13 mouse cellular contexts compared by ENCODE assay signal in genomic region chr9:102990306-102991133, GRCm38 (mm10). TPM values are rescaled to one million over a fixed set of nuclear protein-coding genes. Genes with fewer than 3 reads are reported as not detected.
DNase-seq lines count a peak whose midpoint lies in the region; ATAC-seq and TF ChIP-seq lines count a peak whose summit lies in the region.
"Had no signal": no experiment of that assay in that cellular context is flagged by ENCODE, and none has a peak within 500 bp of the region (broad histone marks: within the 10 kb centered on the region; RNA-seq: fewer than 3 reads in every experiment).

No protein-coding gene starts in this region.

- no peaks in the 10 kb centered on the region for H3K27me3 ChIP-seq in heart, postnatal 0 days (ENCODE audit: control insufficient read depth, insufficient read depth, low read length)
- H3K27me3 ChIP-seq in forebrain, embryonic 15.5 days, result no peaks in the 10 kb centered on the region
- no peaks in the 10 kb centered on the region for H3K27me3 ChIP-seq in midbrain, embryonic 10.5 days (ENCODE audit: low read depth, poor library complexity, severe bottlenecking)
- H3K27me3 ChIP-seq: embryonic facial prominence, embryonic 15.5 days had no signal

- H3K4me2 ChIP-seq in heart, postnatal 0 days (ENCODE audit: low read depth, low read length), result no peak overlapping the region
- no peak overlapping the region for H3K4me2 ChIP-seq in forebrain, embryonic 15.5 days (replicated peaks)
- H3K4me2 ChIP-seq: embryonic facial prominence, embryonic 15.5 days had no signal

- no peak overlapping the region for H3K4me3 ChIP-seq in heart, postnatal 0 days (ENCODE audit: low read depth, low read length)
- H3K4me3 ChIP-seq in forebrain, embryonic 15.5 days, result no peak overlapping the region
- H3K4me3 ChIP-seq in midbrain, embryonic 10.5 days, result no peak overlapping the region
- H3K4me3 ChIP-seq: embryonic facial prominence, embryonic 15.5 days; myocyte had no signal

- H3K9me3 ChIP-seq in heart, postnatal 0 days (replicated peaks; ENCODE audit: control insufficient read depth, low read length), result no peaks in the 10 kb centered on the region
- no peaks in the 10 kb centered on the region for H3K9me3 ChIP-seq in forebrain, embryonic 15.5 days
- H3K9me3 ChIP-seq in midbrain, embryonic 10.5 days (replicated peaks), result no peaks in the 10 kb centered on the region
- H3K9me3 ChIP-seq: embryonic facial prominence, embryonic 15.5 days had no signal

- peak; percentile 33 for TF ChIP-seq CTCF in heart, postnatal 0 days (IDR thresholded peaks at IDR 0.05; ENCODE audit: low read depth)

- ATAC-seq in heart, postnatal 0 days (ENCODE audit: insufficient read depth, low read depth), result no peak
- ATAC-seq in forebrain, embryonic 15.5 days (replicated peaks), result 0 out of 2 replicates have a peak, but pooled peaks have one; percentile 16
- ATAC-seq: inflammation-experienced regulatory T-cells, adult 6 months had no signal

- no peak for TF ChIP-seq EP300 in heart, postnatal 0 days (IDR thresholded peaks at IDR 0.05; ENCODE audit: low read depth)

- no peak overlapping the region for H3K9ac ChIP-seq in heart, postnatal 0 days (replicated peaks; ENCODE audit: low read depth, low read length)
- no peak overlapping the region for H3K9ac ChIP-seq in forebrain, embryonic 15.5 days (replicated peaks)
- H3K9ac ChIP-seq: embryonic facial prominence, embryonic 15.5 days had no signal

- no peaks in the 10 kb centered on the region for H3K36me3 ChIP-seq in heart, postnatal 0 days (replicated peaks; ENCODE audit: control insufficient read depth, insufficient read depth, low read length)
- no peaks in the 10 kb centered on the region for H3K36me3 ChIP-seq in forebrain, embryonic 15.5 days
- no peaks in the 10 kb centered on the region for H3K36me3 ChIP-seq in midbrain, embryonic 10.5 days
- H3K36me3 ChIP-seq: embryonic facial prominence, embryonic 15.5 days had no signal

- no peak overlapping the region for H3K27ac ChIP-seq in heart, postnatal 0 days (ENCODE audit: low read depth)
- H3K27ac ChIP-seq in forebrain, embryonic 15.5 days (replicated peaks), result 0 out of 2 replicates have a peak overlapping the region, but pooled peaks have one; percentile 21
- peak overlapping the region; percentile 60 for H3K27ac ChIP-seq in midbrain, embryonic 10.5 days (replicated peaks)
- H3K27ac ChIP-seq: embryonic facial prominence, embryonic 15.5 days had no signal

- DNase-seq in heart, postnatal 0 days (ENCODE audit: low spot score), result no peak
- DNase-seq in heart, postnatal 4 days, result no peak
- DNase-seq in NIH3T3 (ENCODE audit: low read depth), result peak; percentile 58
- DNase-seq in midbrain, embryonic 10.5 days (ENCODE audit: low spot score), result peak; percentile 29
- DNase-seq in gastrocnemius, postnatal 4 days (ENCODE audit: low spot score in 2 of 2), result no peak
- DNase-seq in heart, adult 18-20 months, result no peak
- DNase-seq in cerebellum, postnatal 25 days, result no peak
- DNase-seq: layer of hippocampus, adult 9-11 months; right cerebral cortex, postnatal 14 days had no signal

- peaks cover 20% of the 10 kb centered on the region for H3K4me1 ChIP-seq in heart, postnatal 0 days (ENCODE audit: control insufficient read depth, insufficient read depth)
- peaks cover 10% of the 10 kb centered on the region for H3K4me1 ChIP-seq in forebrain, embryonic 15.5 days
- peaks cover 53% of the 10 kb centered on the region for H3K4me1 ChIP-seq in midbrain, embryonic 10.5 days

- WGBS in heart, postnatal 0 days, result 39% methylated on average over 6 of the region's 6 CpGs
- 42% methylated on average over 6 of the region's 6 CpGs for WGBS in forebrain, embryonic 15.5 days
- WGBS in midbrain, embryonic 10.5 days, result 57% methylated on average over 6 of the region's 6 CpGs

RNA-seq across cellular contexts. Expression of gene Slco2a1, which starts 2.0 kb away (rescaled TPM):
- 10.2 and 15.1 TPM in 2 replicates for total RNA-seq in heart, postnatal 0 days (2014; rRNA removed; ENCODE audit: low replicate concordance)
- 5.2 and 5.7 TPM in 2 replicates for polyA plus RNA-seq in heart, postnatal 0 days (2015; fragmentation: Nextera tagmentation; extraction: Ambion mirVana)
- total RNA-seq in heart, postnatal 4 days (2021), result 1 to 10 TPM; 9.5 to 10.0 TPM
- polyA plus RNA-seq in forebrain, embryonic 15.5 days (2015; fragmentation: Nextera tagmentation; extraction: Ambion mirVana), result 1.6 TPM in 2 replicates
- polyA plus RNA-seq in midbrain, embryonic 10.5 days (2016; fragmentation: Nextera tagmentation; extraction: Ambion mirVana), result 0.17 and 0.25 TPM in 2 replicates
- 1 to 10 TPM in 1 of 2 experiments, under 1 TPM in 1; 0.93 to 1.9 TPM for total RNA-seq in gastrocnemius, postnatal 4 days (2021)
- total RNA-seq in heart, adult 18-20 months (2021), result 1 to 10 TPM; 1.8 to 3.8 TPM

Comparison
In these comparisons a context has a peak if more than half of its experiments do, and no peak if none do; other contexts are left out.
1. DNase-seq: peak in NIH3T3 (single experiment) and midbrain, embryonic 10.5 days (single experiment); none in heart, postnatal 0 days (single experiment), heart, postnatal 4 days (single experiment), gastrocnemius, postnatal 4 days (0 of 2), heart, adult 18-20 months (0 of 2) and cerebellum, postnatal 25 days (0 of 2).